Mouse (Mus musculus) embryonic fibroblast, embryonic 13.5 days (primary cell): ENCODE data around the gene Clec3b.

Experiments
- CTCF ChIP-seq: IDR thresholded peaks from 2 replicates; pipeline ENCODE4 v1.5.1; 2011; ENCODE audit warnings: mild to moderate bottlenecking, control low read depth, low read length, moderate library complexity, borderline replicate concordance; ENCODE audit not compliant: insufficient read depth
- POLR2A ChIP-seq: IDR thresholded peaks from 2 replicates; pipeline ENCODE4 v1.6.1; 2011; ENCODE audit warnings: low read depth, mild to moderate bottlenecking, control low read depth, low read length, moderate library complexity

- 0 out of 2 replicates have a peak, but pooled peaks have one; percentile 5 for TF ChIP-seq CTCF
- TF ChIP-seq POLR2A = no peak
These were observed 7.5 kb downstream of the Clec3b start for GRCm38 (mm10) chr9:123158125-123158836.
